Mouse (Mus musculus): Measurements from ENCODE around the gene Mamdc2. TPM values are rescaled to one million over a fixed set of nuclear protein-coding genes. Genes with fewer than 3 reads are reported as not detected.

The Mamdc2 gene
- polyA plus RNA-seq, 1 experiment from 2014 or later = 1.3 TPM

DNA sequence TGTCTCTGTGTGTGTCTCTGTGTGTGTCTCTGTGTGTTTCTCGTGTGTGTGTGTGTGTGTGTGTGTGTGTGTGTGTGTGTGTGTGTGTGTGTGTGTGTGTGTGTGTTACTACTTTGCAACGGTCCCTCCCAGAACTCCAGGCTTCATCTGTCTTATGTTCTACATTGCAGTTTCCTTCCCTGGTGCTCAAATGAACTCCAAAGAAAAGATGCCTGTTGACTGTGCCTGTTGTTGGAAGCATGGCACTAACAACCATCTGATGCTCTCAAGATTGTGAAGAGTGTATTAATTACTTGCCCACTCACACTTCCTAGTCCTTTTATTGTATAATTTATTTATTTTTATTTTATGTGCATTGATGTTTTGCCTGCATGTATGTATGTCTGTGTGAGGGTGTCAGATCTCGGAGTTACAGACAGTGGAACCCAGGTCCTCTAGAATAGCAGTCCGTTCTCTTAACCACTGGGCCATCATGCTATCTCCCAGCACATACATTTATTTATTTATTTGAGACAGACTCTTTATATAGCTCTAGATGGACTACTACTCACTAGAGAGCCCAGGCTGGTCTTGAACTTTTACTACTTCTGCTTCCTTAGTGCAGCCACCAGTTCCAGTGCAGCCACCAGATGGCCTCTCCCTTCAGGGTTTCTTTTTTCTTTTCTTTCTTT is 174.1 kb downstream of the Mamdc2 start:
- peak; percentile 35 for ATAC-seq
- no peak overlapping the region for H3K27ac ChIP-seq (ENCODE audit: low read length)
- H3K4me1 ChIP-seq (replicated peaks; ENCODE audit: control insufficient read depth, insufficient read depth, low read length) = peaks cover 8% of the 10 kb centered on the region
- 57% methylated on average over 4 of the region's 4 CpGs for WGBS
- H3K9ac ChIP-seq (replicated peaks; ENCODE audit: low read depth, low read length) = peak overlapping the region; percentile 90
- peak overlapping the region; percentile 71 for H3K4me2 ChIP-seq (ENCODE audit: low read length)
- H3K4me3 ChIP-seq (replicated peaks; ENCODE audit: low read length) = peak overlapping the region; percentile 95
- H3K9me3 ChIP-seq (ENCODE audit: control insufficient read depth, low read length) = no peaks in the 10 kb centered on the region
- no peaks in the 10 kb centered on the region for H3K36me3 ChIP-seq (ENCODE audit: control insufficient read depth, insufficient read depth)
- no peaks in the 10 kb centered on the region for H3K27me3 ChIP-seq (replicated peaks; ENCODE audit: control insufficient read depth, insufficient read depth, low read length)

DNA sequence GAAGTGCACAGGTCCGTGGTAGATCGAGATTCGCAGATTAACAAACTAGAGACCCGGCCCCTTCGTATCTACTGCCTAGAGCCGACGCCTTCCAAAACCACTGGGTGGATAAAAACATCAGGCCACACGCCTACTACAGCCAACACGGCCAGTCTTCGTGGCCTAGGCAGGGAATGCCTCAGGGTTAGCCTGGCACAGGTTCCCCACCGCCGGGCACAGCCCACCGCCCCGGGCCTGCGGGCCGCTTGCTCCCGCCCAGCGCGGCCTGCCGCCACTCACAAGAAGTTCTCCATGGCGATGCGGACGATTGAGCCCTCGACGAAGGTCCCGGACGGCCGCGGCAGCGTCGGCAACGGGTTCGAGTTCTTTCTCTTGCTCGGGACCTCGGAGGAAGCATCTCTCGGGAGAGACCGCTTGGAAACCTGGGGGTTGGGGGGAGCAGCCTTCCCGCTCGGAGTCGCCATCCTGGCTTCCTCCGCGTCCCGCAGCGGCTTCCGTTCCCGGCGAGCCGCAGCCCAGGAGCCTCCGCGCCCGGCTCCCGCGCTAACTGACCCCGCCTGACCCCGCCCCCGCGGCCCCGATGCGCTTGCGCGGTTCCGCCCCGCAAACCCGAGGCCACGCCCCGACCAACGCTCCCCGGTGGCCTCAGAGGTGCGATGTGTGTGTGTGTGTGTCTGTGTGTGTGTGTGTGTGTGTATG is 174.7 kb downstream of the Mamdc2 start, which contains the start of gene Smc5:
Gene Smc5 (minus strand): TSS at position 543 of the 699 bp plus-strand sequence.
- under 1% methylated on average over 57 of the region's 69 CpGs for WGBS
- Histone ChIP-seq H3K9me3 (ENCODE audit: control insufficient read depth, low read length) (no peaks in the 10 kb centered on the region), H3K4me1 (replicated peaks; ENCODE audit: control insufficient read depth, insufficient read depth, low read length) (peaks cover 8% of the 10 kb centered on the region), H3K9ac (replicated peaks; ENCODE audit: low read depth, low read length) (peak within 1 kb of the TSS; percentile 90), H3K4me2 (ENCODE audit: low read length) (peak within 1 kb of the TSS; percentile 71), H3K36me3 (ENCODE audit: control insufficient read depth, insufficient read depth) (no peaks in the 10 kb centered on the region), H3K27ac (ENCODE audit: low read length) (peak within 1 kb of the TSS; percentile 75), H3K4me3 (replicated peaks; ENCODE audit: low read length) (peak within 1 kb of the TSS; percentile 95), H3K27me3 (replicated peaks; ENCODE audit: control insufficient read depth, insufficient read depth, low read length) (no peaks in the 10 kb centered on the region)
- peak; percentile 96 for ATAC-seq

DNA sequence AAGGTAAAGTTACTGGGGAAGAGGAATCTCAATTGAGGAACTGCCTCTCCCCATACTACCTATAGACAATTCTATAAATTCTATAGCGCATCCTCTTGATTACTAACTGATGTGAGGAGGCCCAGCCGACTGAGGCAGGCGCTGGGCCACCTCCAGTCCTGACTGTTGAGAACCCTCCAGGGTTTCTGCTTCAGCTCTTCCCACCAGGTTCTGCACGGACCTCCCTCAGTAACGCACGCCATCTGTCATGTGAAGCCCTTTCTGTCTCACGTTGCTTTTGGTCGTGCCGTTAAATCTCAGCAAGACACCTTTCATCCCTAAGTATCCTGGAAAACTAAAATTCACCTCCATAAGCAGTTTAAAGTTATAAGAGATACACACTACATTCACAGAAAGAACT is 191.5 kb downstream of the Mamdc2 start:
- Histone ChIP-seq H3K36me3 (ENCODE audit: control insufficient read depth, insufficient read depth) (peaks cover 23% of the 10 kb centered on the region), H3K4me1 (replicated peaks; ENCODE audit: control insufficient read depth, insufficient read depth, low read length) (no peaks in the 10 kb centered on the region), H3K4me3 (replicated peaks; ENCODE audit: low read length) (no peak overlapping the region), H3K27ac (ENCODE audit: low read length) (no peak overlapping the region), H3K4me2 (ENCODE audit: low read length) (no peak overlapping the region), H3K9me3 (ENCODE audit: control insufficient read depth, low read length) (no peaks in the 10 kb centered on the region), H3K9ac (replicated peaks; ENCODE audit: low read depth, low read length) (no peak overlapping the region), H3K27me3 (replicated peaks; ENCODE audit: control insufficient read depth, insufficient read depth, low read length) (no peaks in the 10 kb centered on the region)
- ATAC-seq = no peak
- WGBS = 85% methylated on average over 9 of the region's 9 CpGs

Other genes with a start within 250 kb of the Mamdc2 start
- gene Smc5, start 174.5 kb downstream of the Mamdc2 start, polyA plus RNA-seq (2015; fragmentation: Nextera tagmentation; extraction: Ambion mirVana) = 30.7 and 30.8 TPM in 2 replicates
- 0.42 and 1.4 TPM in 2 replicates for gene 1700028P14Rik, start 204.4 kb upstream of the Mamdc2 start, polyA plus RNA-seq (2015; fragmentation: Nextera tagmentation; extraction: Ambion mirVana)
- 3.0 and 3.1 TPM in 2 replicates for gene Ptar1, start 239.0 kb upstream of the Mamdc2 start, polyA plus RNA-seq (2015; fragmentation: Nextera tagmentation; extraction: Ambion mirVana)

All from forebrain, embryonic 16.5 days (tissue).